Mouse (Mus musculus) liver, adult 2 months (tissue): Measurements from ENCODE around the gene Phgdh. TPM values are rescaled to one million over a fixed set of nuclear protein-coding genes. Genes with fewer than 3 reads are reported as not detected.

ENCODE experiments used
- DNase-seq: peaks from one replicate; pipeline ENCODE4 v3.0.0-alpha.2; 2011; ENCODE audit warnings: low read depth, low spot score; ENCODE audit errors: extremely low read depth
- H3K27ac ChIP-seq: fragments of 200-500 bp; replicated peaks from 2 replicates; pipeline ENCODE4 v1.5.1; 2012; ENCODE audit warnings: low read depth, mild to moderate bottlenecking, control low read depth, inconsistent platforms, low read length; ENCODE audit not compliant: insufficient read depth
- H3K27me3 ChIP-seq: fragments of 200-500 bp; 2 replicates; pipeline ENCODE4 v1.6.1; 2012; ENCODE audit warnings: mild to moderate bottlenecking, moderate library complexity, low read length, inconsistent platforms; ENCODE audit not compliant: control insufficient read depth, insufficient read depth
- H3K36me3 ChIP-seq: fragments of 200-500 bp; 2 replicates; pipeline ENCODE4 v1.6.1; 2012; ENCODE audit warnings: low read length, inconsistent platforms; ENCODE audit not compliant: control insufficient read depth, insufficient read depth
- H3K4me1 ChIP-seq: fragments of 200-500 bp; 2 replicates; pipeline ENCODE4 v1.6.1; 2011; ENCODE audit warnings: low read length; ENCODE audit not compliant: control insufficient read depth, insufficient read depth
- H3K4me3 ChIP-seq: fragments of 200-500 bp; 2 replicates; pipeline ENCODE4 v1.5.1; 2011; ENCODE audit warnings: low read depth, mild to moderate bottlenecking, control low read depth, low read length, moderate library complexity; ENCODE audit not compliant: insufficient read depth
- H3K79me2 ChIP-seq: fragments of 200-500 bp; 2 replicates; pipeline ENCODE4 v1.6.1; 2012; ENCODE audit warnings: inconsistent platforms, mild to moderate bottlenecking, low read length, moderate library complexity; ENCODE audit not compliant: control insufficient read depth, insufficient read depth
- H3K9ac ChIP-seq: fragments of 200-500 bp; 2 replicates; pipeline ENCODE4 v1.6.1; 2012; ENCODE audit warnings: low read depth, mild to moderate bottlenecking, control low read depth, inconsistent platforms, low read length
- CTCF ChIP-seq: fragments of 200-500 bp; IDR thresholded peaks from 2 replicates; pipeline ENCODE4 v1.5.1; 2011; ENCODE audit warnings: low read depth, low read length, control low read depth
- POLR2A ChIP-seq: fragments of 200-500 bp; IDR thresholded peaks from 2 replicates; pipeline ENCODE4 v1.6.1; 2011; ENCODE audit warnings: low read length, control low read depth; ENCODE audit not compliant: insufficient read depth; ENCODE audit errors: extremely low read depth
- WGBS: fragments of 180-500 bp; shearing (Covaris S2); methylation state at CpG from one replicate; pipeline ENCODE4 v1.1.7; 2018; 5-methylcytosine and 5-hydroxymethylcytosine counted together
- polyA plus RNA-seq: library from polyadenylated mRNA; depleted of rRNA; stranded (reverse); fragments of >200 nt; gene quantifications from 2 replicates; pipeline ENCODE4 v1.2.3, GENCODE M21; 2012
- total RNA-seq: library from RNA; depleted of rRNA; stranded (reverse); fragments of >200 nt; gene quantifications from 2 replicates; pipeline ENCODE4 v1.2.3, GENCODE M21; 2014

The Phgdh gene
- total and polyA plus RNA-seq, 2 experiments, result 0.48 to 0.92 TPM

- TF ChIP-seq CTCF (no peak), POLR2A (no peak)
- peaks cover 4% of the 10 kb centered on the region; the same call in 1 of the 2 replicates for H3K4me1 ChIP-seq
- no peak overlapping the region for H3K9ac ChIP-seq
- H3K27ac ChIP-seq, result no peak overlapping the region
- no peaks in the 10 kb centered on the region for H3K36me3 ChIP-seq
- no peaks in the 10 kb centered on the region for H3K27me3 ChIP-seq
- H3K4me3 ChIP-seq, result no peak overlapping the region
- DNase-seq, result no peak
- H3K79me2 ChIP-seq, result no peaks in the 10 kb centered on the region
Measured at GRCm38 (mm10) chr3:98335331-98335730, 4.5 kb downstream of the Phgdh start.

GRCm38 (mm10) chr3:98334010-98334409 lies 5.8 kb downstream of the Phgdh start:
- Histone ChIP-seq H3K9ac (no peak overlapping the region), H3K36me3 (no peaks in the 10 kb centered on the region), H3K4me1 (0 out of 2 replicates have a peak, but pooled peaks cover 3% of the 10 kb centered on the region), H3K27me3 (no peaks in the 10 kb centered on the region), H3K27ac (no peak overlapping the region), H3K79me2 (no peaks in the 10 kb centered on the region), H3K4me3 (no peak overlapping the region)
- no peak for DNase-seq
- WGBS, result 85% methylated on average over 2 of the region's 2 CpGs
- TF ChIP-seq POLR2A (no peak), CTCF (no peak)

GRCm38 (mm10) chr3:98324235-98324634 lies 15.6 kb downstream of the Phgdh start:
- Histone ChIP-seq H3K27ac (no peak overlapping the region), H3K4me3 (no peak overlapping the region), H3K27me3 (no peaks in the 10 kb centered on the region), H3K9ac (no peak overlapping the region), H3K36me3 (no peaks in the 10 kb centered on the region), H3K79me2 (no peaks in the 10 kb centered on the region), H3K4me1 (no peaks in the 10 kb centered on the region)
- TF ChIP-seq CTCF (no peak), POLR2A (no peak)
- 89% methylated on average over 9 of the region's 9 CpGs for WGBS
- no peak for DNase-seq

GRCm38 (mm10) chr3:98322209-98322608 lies 17.6 kb downstream of the Phgdh start:
- TF ChIP-seq POLR2A, result no peak
- TF ChIP-seq CTCF, result no peak
- Histone ChIP-seq H3K9ac (no peak overlapping the region), H3K27ac (no peak overlapping the region), H3K27me3 (no peaks in the 10 kb centered on the region), H3K36me3 (no peaks in the 10 kb centered on the region), H3K4me3 (no peak overlapping the region), H3K4me1 (no peaks in the 10 kb centered on the region), H3K79me2 (no peaks in the 10 kb centered on the region)
- 33% methylated on average over 5 of the region's 5 CpGs for WGBS
- peak; percentile 63 for DNase-seq

- Histone ChIP-seq H3K27me3 (no peaks in the 10 kb centered on the region), H3K36me3 (no peaks in the 10 kb centered on the region), H3K27ac (no peak overlapping the region), H3K4me1 (no peaks in the 10 kb centered on the region), H3K4me3 (no peak overlapping the region), H3K79me2 (no peaks in the 10 kb centered on the region), H3K9ac (no peak overlapping the region)
- no peak for TF ChIP-seq CTCF
- no peak for TF ChIP-seq POLR2A
- 86% methylated on average over 2 of the region's 2 CpGs for WGBS
- no peak for DNase-seq
Measured at GRCm38 (mm10) chr3:98319190-98319589, 20.6 kb downstream of the Phgdh start.

GRCm38 (mm10) chr3:98317143-98317542 lies 22.6 kb downstream of the Phgdh start:
- Histone ChIP-seq H3K27me3 (no peaks in the 10 kb centered on the region), H3K4me1 (no peaks in the 10 kb centered on the region), H3K36me3 (no peaks in the 10 kb centered on the region), H3K4me3 (no peak overlapping the region), H3K9ac (no peak overlapping the region), H3K27ac (no peak overlapping the region), H3K79me2 (no peaks in the 10 kb centered on the region)
- WGBS, result 87% methylated on average over 3 of the region's 3 CpGs
- DNase-seq, result no peak
- no peak for TF ChIP-seq POLR2A
- TF ChIP-seq CTCF, result no peak
